Mouse (Mus musculus) brain, embryonic 14.5 days (tissue): ENCODE data around the gene Krt36.

Experiments
- CTCF ChIP-seq: fragments of 200-500 bp; IDR thresholded peaks from 2 replicates; pipeline ENCODE4 v1.5.1; 2012; ENCODE audit warnings: inconsistent platforms, mild to moderate bottlenecking, moderate library complexity, borderline replicate concordance; ENCODE audit not compliant: insufficient read depth, insufficient read length; ENCODE audit errors: extremely low read depth
- POLR2A ChIP-seq: fragments of 200-500 bp; IDR thresholded peaks from 2 replicates; pipeline ENCODE4 v1.6.1; 2012; ENCODE audit warnings: mild to moderate bottlenecking, inconsistent platforms, borderline replicate concordance; ENCODE audit not compliant: poor library complexity, insufficient read depth, insufficient read length, severe bottlenecking; ENCODE audit errors: extremely low read depth

DNA sequence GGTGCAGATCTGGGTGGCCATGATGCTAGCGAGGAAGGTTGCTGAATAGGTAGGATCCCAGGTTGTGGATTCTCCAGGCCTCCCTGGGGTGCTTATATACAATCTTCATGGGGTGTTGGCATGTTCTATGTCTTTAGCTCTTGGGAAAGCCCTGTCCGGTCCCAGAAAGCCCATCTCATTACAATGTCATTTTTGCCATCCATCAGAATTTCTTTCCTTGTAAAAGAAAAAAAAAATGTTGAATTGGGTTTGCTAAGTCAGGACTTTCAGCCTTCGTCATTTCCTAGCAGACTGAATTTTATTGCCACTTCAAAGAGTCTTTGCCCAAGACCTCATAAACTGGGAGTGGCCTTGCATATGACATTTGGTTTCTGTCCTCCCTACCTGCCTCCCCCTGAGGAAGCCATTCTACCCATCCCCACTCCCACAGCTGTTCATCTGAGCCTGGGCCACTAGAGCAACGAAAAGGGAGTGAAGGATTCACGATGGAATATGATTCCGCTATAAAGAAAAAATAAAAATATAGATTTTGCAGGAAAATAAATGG is at the start of gene Krt36:
- TF ChIP-seq CTCF (no peak), POLR2A (no peak)
